Mouse (Mus musculus) limb, embryonic 12.5 days (tissue): Measurements from ENCODE around the gene Slc34a3. TPM values are rescaled to one million over a fixed set of nuclear protein-coding genes. Genes with fewer than 3 reads are reported as not detected.

Experiments
- ATAC-seq: fragments of 200-750 bp; cut with Nextera tagmentation; 2 replicates; pipeline ENCODE4 v1.8.0; 2017; ENCODE audit warnings: low read depth, moderate TSS enrichment; ENCODE audit not compliant: insufficient number of reproducible peaks, insufficient read depth, low FRiP score, low TSS enrichment
- H3K27ac ChIP-seq: fragments of 300-500 bp; sonication (generic); 2 replicates; pipeline ENCODE4 v1.5.1; 2016; ENCODE audit warnings: mild to moderate bottlenecking, moderate library complexity
- H3K27me3 ChIP-seq: fragments of 300-500 bp; sonication (generic); 2 replicates; pipeline ENCODE4 v1.6.1; 2016; ENCODE audit warnings: mild to moderate bottlenecking, moderate library complexity
- H3K36me3 ChIP-seq: fragments of 300-500 bp; sonication (generic); 2 replicates; pipeline ENCODE4 v1.6.1; 2016; ENCODE audit warnings: mild to moderate bottlenecking, moderate library complexity
- H3K4me1 ChIP-seq: fragments of 300-500 bp; sonication (generic); replicated peaks from 2 replicates; pipeline ENCODE4 v1.6.1; 2016
- H3K4me2 ChIP-seq: fragments of 300-500 bp; sonication (generic); 2 replicates; pipeline ENCODE4 v1.6.1; 2016; ENCODE audit warnings: mild to moderate bottlenecking, moderate library complexity
- H3K4me3 ChIP-seq: fragments of 300-500 bp; sonication (generic); replicated peaks from 2 replicates; pipeline ENCODE4 v1.5.1; 2016; ENCODE audit warnings: mild to moderate bottlenecking
- H3K9ac ChIP-seq: fragments of 300-500 bp; sonication (generic); replicated peaks from 2 replicates; pipeline ENCODE4 v1.6.1; 2016; ENCODE audit warnings: mild to moderate bottlenecking, moderate library complexity
- H3K9me3 ChIP-seq: fragments of 300-500 bp; sonication (generic); 2 replicates; pipeline ENCODE4 v1.6.1; 2016; ENCODE audit warnings: mild to moderate bottlenecking, moderate library complexity
- WGBS: fragments of 180-500 bp; shearing (Covaris S2); methylation state at CpG from one replicate; pipeline ENCODE4 v1.1.7; 2016; 5-methylcytosine and 5-hydroxymethylcytosine counted together
- polyA plus RNA-seq: library from polyadenylated mRNA; unstranded; fragments of >200 nt; fragmentation: Nextera tagmentation; extraction: Ambion mirVana; gene quantifications from 2 replicates; pipeline ENCODE4 v1.2.1, GENCODE M21; 2016

Gene Slc34a3
- polyA plus RNA-seq, 1 experiment from 2014 or later, result not detected

DNA sequence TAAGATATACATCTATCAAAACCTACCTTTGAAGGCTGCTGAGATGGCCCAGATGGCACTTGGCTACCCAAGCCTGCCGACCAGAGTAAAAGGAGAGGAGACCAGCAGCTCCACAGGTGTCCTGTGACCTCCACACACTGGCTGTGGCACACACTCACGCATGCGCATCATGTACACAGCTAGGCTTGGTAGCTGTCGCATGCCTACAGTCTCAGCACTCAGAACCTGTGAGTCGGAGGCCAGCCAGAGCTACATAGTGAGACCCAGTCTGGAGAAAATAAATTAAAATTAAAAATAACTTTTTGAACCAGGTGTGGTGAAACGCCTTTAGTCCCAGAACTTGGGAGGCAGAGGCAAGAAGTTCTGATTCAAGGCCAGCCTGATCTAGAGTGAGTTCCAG lies 46.3 kb downstream of the Slc34a3 start:
- Histone ChIP-seq H3K36me3 (no peaks in the 10 kb centered on the region), H3K27me3 (peaks cover 35% of the 10 kb centered on the region), H3K4me2 (no peak overlapping the region), H3K27ac (no peak overlapping the region), H3K9me3 (no peaks in the 10 kb centered on the region), H3K4me1 (peaks cover 3% of the 10 kb centered on the region; the same call in 1 of the 2 replicates), H3K9ac (no peak overlapping the region), H3K4me3 (no peak overlapping the region)
- ATAC-seq, result no peak
- WGBS, result 83% methylated on average over 6 of the region's 6 CpGs

DNA sequence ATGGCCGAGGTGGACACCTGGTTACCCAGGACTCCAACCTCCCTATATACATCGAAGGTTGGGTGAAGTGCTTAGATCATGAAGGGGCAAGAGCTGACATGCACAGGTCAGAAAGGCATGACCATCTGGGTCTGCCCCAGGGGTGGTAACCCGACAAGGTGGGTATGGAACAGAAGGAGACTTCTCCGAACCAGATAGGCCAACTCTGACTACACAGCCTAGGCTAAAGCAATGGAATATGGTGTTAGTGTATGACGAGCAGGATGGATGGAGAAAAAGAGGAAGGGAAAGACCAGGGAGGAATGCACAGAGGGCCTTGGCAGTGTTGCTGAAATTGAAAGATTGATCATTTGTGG lies 47.6 kb downstream of the Slc34a3 start:
- H3K4me3 ChIP-seq, result peak overlapping the region; percentile 49
- no peaks in the 10 kb centered on the region for H3K9me3 ChIP-seq
- WGBS, result 30% methylated on average over 5 of the region's 5 CpGs
- H3K4me2 ChIP-seq, result peak overlapping the region; percentile 91
- H3K36me3 ChIP-seq, result no peaks in the 10 kb centered on the region
- no peak overlapping the region for H3K27ac ChIP-seq
- ATAC-seq, result peak; percentile 1; the same call in 1 of the 2 replicates
- no peak overlapping the region for H3K9ac ChIP-seq
- peaks cover 9% of the 10 kb centered on the region for H3K4me1 ChIP-seq
- peaks cover 47% of the 10 kb centered on the region for H3K27me3 ChIP-seq

DNA sequence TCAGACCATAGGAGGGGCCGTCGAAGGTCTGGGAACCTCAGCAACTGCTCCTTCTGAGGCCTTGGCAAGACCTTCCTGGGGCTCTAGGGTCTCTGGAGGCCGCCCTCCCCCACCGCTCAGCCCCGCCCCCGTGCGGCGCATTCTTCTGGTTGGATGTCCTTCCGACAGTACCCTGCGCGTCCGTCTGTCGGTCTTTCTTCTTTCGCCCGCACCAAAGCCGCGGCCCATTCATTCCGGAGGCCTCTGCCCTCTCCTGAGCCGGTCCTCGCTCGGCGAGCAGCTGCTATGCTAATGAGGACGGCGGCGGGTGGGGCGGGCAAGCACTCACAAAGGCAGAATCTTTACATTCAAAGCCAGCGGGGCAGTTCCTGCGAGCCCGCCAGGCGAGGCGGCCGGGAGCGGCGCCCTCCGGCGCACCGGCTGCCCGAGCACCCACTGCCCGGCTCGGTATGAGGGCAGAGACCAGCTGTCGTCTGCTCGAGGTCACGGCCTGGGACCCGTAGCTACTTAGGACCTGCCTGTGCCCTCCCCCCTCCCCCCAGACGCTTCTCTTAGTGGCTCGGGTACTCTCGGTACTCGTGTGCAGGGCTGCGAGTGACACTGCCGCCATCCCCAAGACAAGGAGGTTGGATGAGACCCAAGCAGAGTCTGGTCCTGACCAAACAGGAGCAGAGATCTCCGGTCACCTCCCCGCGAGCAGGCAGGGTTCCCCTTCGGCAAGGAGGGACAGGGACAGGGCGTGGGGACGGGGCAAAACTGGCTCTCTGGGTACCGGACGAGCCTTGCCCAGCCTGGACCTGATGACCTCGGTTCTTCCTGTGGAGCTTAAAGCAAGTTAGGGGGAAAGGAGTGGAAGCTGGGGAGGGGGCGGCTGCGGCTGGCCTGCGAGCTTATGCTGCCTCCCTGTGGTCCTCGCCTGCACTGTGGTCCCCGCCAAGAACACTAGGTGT lies 48.3 kb downstream of the Slc34a3 start:
- H3K4me2 ChIP-seq, result peak overlapping the region; percentile 91
- peak overlapping the region; percentile 65 for H3K9ac ChIP-seq
- H3K36me3 ChIP-seq, result no peaks in the 10 kb centered on the region
- peaks cover 15% of the 10 kb centered on the region for H3K4me1 ChIP-seq
- under 1% methylated on average over 64 of the region's 64 CpGs for WGBS
- H3K4me3 ChIP-seq, result peak overlapping the region; percentile 49
- peak overlapping the region; percentile 74 for H3K27ac ChIP-seq
- peaks cover 53% of the 10 kb centered on the region for H3K27me3 ChIP-seq
- no peaks in the 10 kb centered on the region for H3K9me3 ChIP-seq
- peak; percentile 80 for ATAC-seq

DNA sequence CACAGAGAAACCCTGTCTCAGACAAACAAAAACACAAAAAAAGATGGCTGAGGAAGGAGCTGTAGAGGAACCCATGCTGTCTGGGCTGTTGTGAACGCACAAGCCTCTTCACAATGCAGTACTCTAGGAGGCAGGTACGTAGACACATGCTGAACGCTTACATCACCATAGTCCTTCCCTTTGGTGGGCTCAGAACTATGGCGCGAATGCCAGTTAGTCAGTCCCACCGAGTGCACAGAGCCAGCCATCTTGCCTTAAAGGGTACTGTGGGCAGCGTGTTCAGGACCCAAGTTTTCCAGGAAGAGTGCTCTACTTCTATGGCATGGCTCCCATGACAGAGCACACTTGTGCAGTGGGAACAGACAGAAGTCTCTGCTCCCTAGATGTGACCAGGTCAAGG lies 49.7 kb downstream of the Slc34a3 start:
- ATAC-seq, result no peak
- no peaks in the 10 kb centered on the region for H3K36me3 ChIP-seq
- H3K4me3 ChIP-seq, result no peak overlapping the region
- H3K9me3 ChIP-seq, result no peaks in the 10 kb centered on the region
- H3K9ac ChIP-seq, result no peak overlapping the region
- H3K4me1 ChIP-seq, result peaks cover 29% of the 10 kb centered on the region
- H3K27ac ChIP-seq, result no peak overlapping the region
- WGBS, result 97% methylated on average over 7 of the region's 7 CpGs
- no peak overlapping the region for H3K4me2 ChIP-seq
- H3K27me3 ChIP-seq, result peaks cover 67% of the 10 kb centered on the region

DNA sequence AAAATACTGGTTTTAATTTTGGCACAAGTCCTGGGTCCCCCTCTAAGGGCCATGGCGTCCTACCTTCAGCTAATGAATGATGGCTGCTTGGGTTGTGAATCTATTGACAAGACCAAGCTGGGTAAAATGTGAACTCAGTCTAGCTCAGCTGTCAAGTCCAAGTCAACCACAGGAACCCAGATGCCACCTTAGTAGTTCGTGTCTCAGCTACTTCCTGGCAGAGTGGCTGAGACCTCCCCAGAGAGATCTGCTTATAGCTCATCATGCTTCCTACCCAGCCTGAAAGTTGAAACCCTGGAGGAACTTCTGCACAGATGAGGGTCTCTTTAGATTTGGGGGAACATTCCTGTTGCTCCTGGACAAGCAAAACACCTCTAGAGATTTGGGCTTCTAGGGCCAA lies 50.8 kb downstream of the Slc34a3 start:
- Histone ChIP-seq H3K4me2 (peak overlapping the region; percentile 8; the same call in 1 of the 2 replicates), H3K27ac (no peak overlapping the region), H3K4me1 (peaks cover 39% of the 10 kb centered on the region), H3K4me3 (no peak overlapping the region), H3K9ac (no peak overlapping the region), H3K27me3 (peaks cover 73% of the 10 kb centered on the region), H3K36me3 (no peaks in the 10 kb centered on the region), H3K9me3 (no peaks in the 10 kb centered on the region)
- ATAC-seq, result no peak
- WGBS, result 69% methylated on average over 2 of the region's 2 CpGs

DNA sequence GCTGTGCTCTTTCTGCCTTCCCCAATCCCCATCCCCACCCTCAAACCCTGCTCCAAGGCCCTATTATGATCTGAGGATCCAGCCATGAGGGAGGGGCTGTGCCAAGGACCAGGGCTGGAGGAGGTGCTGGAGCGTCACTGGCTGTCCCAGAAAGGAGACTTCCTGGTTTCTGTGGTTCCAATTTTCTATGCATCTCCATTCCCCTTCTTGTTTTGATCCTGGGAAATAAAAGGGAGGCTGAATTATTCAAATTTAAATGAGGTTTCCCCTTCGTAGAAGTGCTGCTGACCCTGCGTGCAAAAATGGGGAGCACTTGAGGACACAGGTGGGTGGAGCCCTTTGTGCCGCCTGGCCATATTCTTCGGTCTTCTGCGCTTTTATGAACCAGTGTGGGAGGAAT lies 51.5 kb downstream of the Slc34a3 start:
- peak overlapping the region; percentile 86 for H3K4me2 ChIP-seq
- H3K9ac ChIP-seq, result no peak overlapping the region
- H3K27ac ChIP-seq, result no peak overlapping the region
- no peaks in the 10 kb centered on the region for H3K36me3 ChIP-seq
- 24% methylated on average over 6 of the region's 6 CpGs for WGBS
- H3K4me1 ChIP-seq, result peaks cover 46% of the 10 kb centered on the region
- ATAC-seq, result no peak
- H3K27me3 ChIP-seq, result peaks cover 78% of the 10 kb centered on the region
- peak overlapping the region; percentile 9; the same call in 1 of the 2 replicates for H3K4me3 ChIP-seq
- H3K9me3 ChIP-seq, result no peaks in the 10 kb centered on the region

DNA sequence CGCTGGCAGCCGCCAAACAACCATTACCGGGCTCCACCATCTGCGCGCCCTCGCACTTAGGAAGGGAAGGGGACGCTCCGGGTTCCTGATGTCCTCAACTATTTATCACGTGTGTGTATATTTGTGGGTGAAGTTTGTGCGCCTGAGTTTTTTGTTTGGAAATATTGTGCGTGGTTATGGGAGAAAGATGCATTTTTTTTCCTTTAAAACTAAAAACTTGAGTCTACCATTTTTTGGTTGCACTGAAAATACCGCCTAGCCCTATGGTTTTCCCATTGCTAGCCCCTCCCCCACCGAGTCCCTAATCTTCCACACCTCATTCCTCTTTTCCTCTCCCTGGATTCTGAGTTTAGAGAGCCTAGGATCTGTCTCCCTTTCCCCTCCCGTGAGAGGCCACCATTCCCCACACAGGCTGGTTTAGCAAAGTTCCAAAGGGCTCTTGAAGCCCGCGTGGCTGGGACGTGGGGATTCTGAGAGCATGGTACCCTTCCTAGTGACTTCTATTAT lies 52.2 kb downstream of the Slc34a3 start:
- Histone ChIP-seq H3K4me1 (peaks cover 53% of the 10 kb centered on the region), H3K9ac (peak overlapping the region; percentile 54; the same call in 1 of the 2 replicates), H3K27me3 (peaks cover 81% of the 10 kb centered on the region), H3K4me2 (peak overlapping the region; percentile 86), H3K36me3 (no peaks in the 10 kb centered on the region), H3K27ac (peak overlapping the region; percentile 67; the same call in 1 of the 2 replicates), H3K9me3 (no peaks in the 10 kb centered on the region), H3K4me3 (peak overlapping the region; percentile 58)
- 1% methylated on average over 17 of the region's 17 CpGs for WGBS
- no peak for ATAC-seq

DNA sequence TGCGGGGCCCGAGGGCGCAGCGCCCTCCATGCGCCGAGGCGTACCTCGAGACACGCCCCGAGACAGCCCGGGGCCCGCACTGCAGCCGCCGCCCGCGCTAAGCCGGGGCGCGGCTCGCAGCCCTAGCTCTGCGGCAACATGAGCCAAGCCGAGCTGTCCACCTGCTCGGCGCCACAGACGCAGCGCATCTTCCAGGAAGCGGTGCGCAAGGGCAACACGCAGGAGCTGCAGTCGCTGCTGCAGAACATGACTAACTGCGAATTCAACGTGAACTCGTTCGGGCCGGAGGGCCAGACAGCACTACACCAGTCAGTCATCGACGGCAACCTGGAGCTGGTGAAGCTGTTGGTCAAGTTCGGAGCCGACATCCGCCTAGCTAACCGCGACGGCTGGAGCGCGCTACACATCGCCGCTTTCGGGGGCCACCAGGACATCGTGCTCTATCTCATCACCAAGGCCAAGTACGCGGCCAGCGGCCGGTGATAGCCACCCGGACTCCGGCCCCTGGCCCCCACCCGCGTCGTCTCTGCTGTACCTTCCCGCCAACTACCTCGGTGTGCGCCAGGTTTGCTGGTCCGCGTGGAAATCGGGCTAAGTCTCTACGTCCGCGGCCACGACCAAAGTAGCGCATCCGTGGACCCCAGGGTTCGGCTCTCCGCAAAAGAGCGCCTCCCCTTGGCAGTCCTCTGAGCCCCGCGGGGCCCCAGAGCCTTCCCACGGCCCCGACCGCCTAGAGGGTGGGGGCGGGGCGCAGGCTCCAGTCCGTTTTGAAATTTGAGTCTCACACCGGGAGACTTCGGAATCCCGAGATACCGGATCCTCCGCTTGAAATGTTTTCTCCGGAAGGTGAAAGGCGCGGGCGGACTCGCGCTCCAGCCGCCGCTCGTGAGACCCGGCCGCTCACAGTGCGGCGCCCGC lies 52.9 kb downstream of the Slc34a3 start:
- Histone ChIP-seq H3K27me3 (peaks cover 76% of the 10 kb centered on the region), H3K9me3 (no peaks in the 10 kb centered on the region), H3K4me3 (peak overlapping the region; percentile 58), H3K4me2 (peak overlapping the region; percentile 86), H3K9ac (peak overlapping the region; percentile 54), H3K4me1 (peaks cover 60% of the 10 kb centered on the region), H3K27ac (peak overlapping the region; percentile 67; the same call in 1 of the 2 replicates), H3K36me3 (no peaks in the 10 kb centered on the region)
- under 1% methylated on average over 100 of the region's 100 CpGs for WGBS
- ATAC-seq, result peak; percentile 12; the same call in 1 of the 2 replicates

DNA sequence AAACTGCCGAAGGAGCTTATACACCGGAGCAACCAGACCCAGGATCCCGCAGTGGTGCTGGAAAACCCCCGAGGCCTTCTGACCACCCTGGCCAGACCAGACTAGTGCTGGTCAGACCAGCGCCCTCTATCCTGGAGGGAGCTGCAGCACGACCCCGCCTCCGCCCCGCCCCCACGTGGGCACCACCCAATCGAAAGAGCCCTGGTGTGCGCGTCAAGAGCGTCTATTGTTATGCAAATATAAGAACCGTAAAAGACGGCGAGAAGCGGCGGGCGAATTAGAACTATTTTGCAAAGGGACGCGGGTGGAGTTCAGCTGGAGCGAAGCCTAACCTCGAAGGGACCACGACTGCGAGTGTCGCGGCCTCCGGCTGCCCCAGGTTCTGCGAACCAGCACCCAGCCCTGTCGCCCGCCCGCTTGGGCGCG lies 53.7 kb downstream of the Slc34a3 start, which contains the start of gene Nrarp:
TSS of gene Nrarp (plus strand) at position 281 of the 426 bp plus-strand sequence.
- ATAC-seq, result peak; percentile 68; the same call in 1 of the 2 replicates
- no peaks in the 10 kb centered on the region for H3K36me3 ChIP-seq
- H3K4me1 ChIP-seq, result peaks cover 67% of the 10 kb centered on the region
- peak within 1 kb of the TSS; percentile 54 for H3K9ac ChIP-seq
- peaks cover 76% of the 10 kb centered on the region for H3K27me3 ChIP-seq
- H3K4me3 ChIP-seq, result peak within 1 kb of the TSS; percentile 58
- WGBS, result under 1% methylated on average over 35 of the region's 35 CpGs
- peak within 1 kb of the TSS; percentile 67 for H3K27ac ChIP-seq
- peak within 1 kb of the TSS; percentile 86 for H3K4me2 ChIP-seq
- H3K9me3 ChIP-seq, result no peaks in the 10 kb centered on the region

DNA sequence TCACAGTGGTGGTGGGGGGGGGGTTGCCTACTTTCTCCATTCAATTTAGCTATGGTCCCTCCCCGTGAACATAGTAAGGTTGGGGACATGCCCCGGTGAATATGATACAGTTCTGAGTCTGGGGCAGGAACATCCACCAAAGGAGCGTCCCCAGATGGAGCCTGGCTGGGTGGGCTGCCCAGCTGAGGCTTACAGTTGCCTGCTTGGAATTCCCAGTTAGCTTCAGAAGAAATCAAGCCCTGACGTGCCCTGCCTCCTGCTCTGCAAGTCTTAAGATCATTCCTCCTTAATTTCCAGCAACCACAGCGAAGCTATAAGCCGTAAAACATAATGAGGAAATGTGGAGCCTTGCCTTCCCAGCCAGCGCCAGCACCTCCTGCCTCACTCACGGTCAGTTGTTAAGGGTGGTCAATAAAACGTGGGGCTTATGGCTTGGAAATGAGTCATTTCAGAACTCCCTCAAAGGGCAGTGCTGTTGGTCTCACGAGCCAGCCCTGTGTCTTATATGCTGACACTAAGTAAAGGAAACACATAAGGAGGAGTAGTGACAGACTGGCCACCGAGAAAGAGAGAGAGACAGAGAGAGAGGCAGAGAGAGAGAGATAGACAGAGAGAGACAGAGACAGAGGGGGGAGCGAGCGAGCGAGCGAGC lies 54.5 kb downstream of the Slc34a3 start:
- H3K9me3 ChIP-seq, result no peaks in the 10 kb centered on the region
- peak overlapping the region; percentile 58 for H3K4me3 ChIP-seq
- ATAC-seq, result 0 out of 2 replicates have a peak, but pooled peaks have one; percentile 0
- H3K4me2 ChIP-seq, result peak overlapping the region; percentile 86
- H3K27me3 ChIP-seq, result peaks cover 68% of the 10 kb centered on the region
- H3K4me1 ChIP-seq, result peaks cover 65% of the 10 kb centered on the region
- 14% methylated on average over 15 of the region's 15 CpGs for WGBS
- no peaks in the 10 kb centered on the region for H3K36me3 ChIP-seq
- H3K27ac ChIP-seq, result peak overlapping the region; percentile 57
- peak overlapping the region; percentile 27; the same call in 1 of the 2 replicates for H3K9ac ChIP-seq
